ENCODE assay signal across 8 mouse cellular contexts in the genomic region with DNA sequence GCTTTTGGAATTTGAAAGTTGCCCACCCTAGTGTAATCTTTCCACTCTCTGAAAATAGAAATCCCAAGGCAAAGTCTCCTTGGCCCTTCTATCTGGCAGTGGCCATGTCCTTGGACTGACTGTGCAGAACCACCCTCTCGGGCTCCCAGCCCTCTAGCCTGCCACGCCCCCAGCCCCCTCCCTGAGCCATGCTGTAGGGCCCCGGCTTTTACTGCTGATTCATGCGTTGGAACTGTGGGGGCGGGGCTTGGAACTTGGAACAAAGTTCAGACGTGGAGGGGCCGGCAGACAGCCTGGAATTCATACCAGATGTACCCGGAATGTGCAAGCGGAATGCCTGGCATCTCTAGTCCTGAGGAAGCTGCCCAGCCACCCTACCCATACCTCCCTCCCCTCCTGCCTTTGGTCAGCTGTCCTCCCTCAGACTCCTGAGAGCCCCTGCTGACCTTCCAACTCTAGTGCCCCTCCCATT. TPM values are rescaled to one million over a fixed set of nuclear protein-coding genes. Genes with fewer than 3 reads are reported as not detected.
DNase-seq lines count a peak whose midpoint lies in the region; ATAC-seq lines count a peak whose summit lies in the region.

No protein-coding gene starts in this region.

- peak; percentile 98 for DNase-seq in adrenal gland, adult (ENCODE audit: inconsistent age in 2 of 2, low spot score in 1 of 2)
- peak; percentile 75 to 78 for DNase-seq in cerebellum, postnatal 10 days
- DNase-seq in gastrocnemius, adult 8-10 months (ENCODE audit: low spot score in 2 of 2) = peak; percentile 87 to 94
- DNase-seq in limb, embryonic 10.5 days (ENCODE audit: low spot score) = peak; percentile 89
- DNase-seq in midbrain, embryonic 11.5 days (ENCODE audit: low spot score, missing footprints) = peak; percentile 87
- DNase-seq in spleen, adult 18-20 months = peak; percentile 44 to 52

- H3K9me3 ChIP-seq in hindbrain, embryonic 16.5 days (ENCODE audit: control insufficient read depth, low read length) = no peaks in the 10 kb centered on the region
- no peaks in the 10 kb centered on the region for H3K9me3 ChIP-seq in limb, embryonic 10.5 days (replicated peaks)
- H3K9me3 ChIP-seq in midbrain, embryonic 11.5 days (ENCODE audit: control insufficient read depth, low read length) = no peaks in the 10 kb centered on the region

- H3K27me3 ChIP-seq in hindbrain, embryonic 16.5 days (replicated peaks; ENCODE audit: control insufficient read depth, insufficient read depth, low read length) = no peaks in the 10 kb centered on the region
- H3K27me3 ChIP-seq in limb, embryonic 10.5 days (ENCODE audit: low read depth, poor library complexity, severe bottlenecking) = no peaks in the 10 kb centered on the region
- H3K27me3 ChIP-seq in midbrain, embryonic 11.5 days (ENCODE audit: control insufficient read depth, insufficient read depth, low read length) = no peaks in the 10 kb centered on the region

- peak overlapping the region; percentile 86; the same call in 1 of the 2 replicates for H3K9ac ChIP-seq in hindbrain, embryonic 16.5 days (ENCODE audit: low read depth, low read length)
- H3K9ac ChIP-seq in midbrain, embryonic 11.5 days (ENCODE audit: low read length) = no peak overlapping the region; the same call in 1 of the 2 replicates

- H3K4me2 ChIP-seq in hindbrain, embryonic 16.5 days (ENCODE audit: low read length) = peak overlapping the region; percentile 78
- peak overlapping the region; percentile 69 for H3K4me2 ChIP-seq in midbrain, embryonic 11.5 days

- ATAC-seq in hindbrain, embryonic 16.5 days = no peak
- ATAC-seq in midbrain, embryonic 11.5 days (ENCODE audit: low FRiP score) = no peak
- ATAC-seq in inflammation-experienced regulatory T-cells, adult 6 months = no peak

- WGBS in hindbrain, embryonic 16.5 days = 4% methylated on average over 9 of the region's 9 CpGs
- WGBS in limb, embryonic 10.5 days = 0% methylated on average over 9 of the region's 9 CpGs
- WGBS in midbrain, embryonic 11.5 days = 9% methylated on average over 9 of the region's 9 CpGs

- no peak overlapping the region; the same call in 1 of the 2 replicates for H3K27ac ChIP-seq in hindbrain, embryonic 16.5 days (ENCODE audit: low read depth, low read length)
- H3K27ac ChIP-seq in limb, embryonic 10.5 days = peak overlapping the region; percentile 86
- no peak overlapping the region for H3K27ac ChIP-seq in midbrain, embryonic 11.5 days (ENCODE audit: low read depth, low read length)

- H3K4me1 ChIP-seq in hindbrain, embryonic 16.5 days (ENCODE audit: control insufficient read depth, insufficient read depth, low read depth, low read length) = peaks cover 24% of the 10 kb centered on the region
- peaks cover 43% of the 10 kb centered on the region for H3K4me1 ChIP-seq in limb, embryonic 10.5 days
- H3K4me1 ChIP-seq in midbrain, embryonic 11.5 days (ENCODE audit: control insufficient read depth, insufficient read depth, low read length) = peaks cover 17% of the 10 kb centered on the region

- H3K36me3 ChIP-seq in hindbrain, embryonic 16.5 days (ENCODE audit: control insufficient read depth, insufficient read depth, low read length) = peaks cover 10% of the 10 kb centered on the region
- H3K36me3 ChIP-seq in limb, embryonic 10.5 days = peaks cover 12% of the 10 kb centered on the region; the same call in 1 of the 2 replicates
- no peaks in the 10 kb centered on the region for H3K36me3 ChIP-seq in midbrain, embryonic 11.5 days (ENCODE audit: control insufficient read depth, insufficient read depth, low read length)

- peak overlapping the region; percentile 86 for H3K4me3 ChIP-seq in hindbrain, embryonic 16.5 days (ENCODE audit: low read length)
- peak overlapping the region; percentile 69 for H3K4me3 ChIP-seq in limb, embryonic 10.5 days
- no peak overlapping the region for H3K4me3 ChIP-seq in midbrain, embryonic 11.5 days (ENCODE audit: low read depth, low read length)

RNA-seq across cellular contexts. Expression of a gene that starts 1.4 kb away (rescaled TPM):
- total RNA-seq in gastrocnemius, adult 8-10 months (2022) = 1 to 10 TPM; 1.9 to 2.9 (median 2.4) TPM
- polyA plus RNA-seq in hindbrain, embryonic 16.5 days (2015; fragmentation: Nextera tagmentation; extraction: Ambion mirVana) = 2.0 and 2.9 TPM in 2 replicates
- polyA plus RNA-seq in limb, embryonic 10.5 days (2016; fragmentation: Nextera tagmentation; extraction: Ambion mirVana) = 9.2 and 9.8 TPM in 2 replicates
- 7.6 and 8.9 TPM in 2 replicates for polyA plus RNA-seq in midbrain, embryonic 11.5 days (2014; fragmentation: Nextera tagmentation; extraction: Ambion mirVana)
- 10 to 100 TPM in 2 of 3 experiments, 1 to 10 TPM in 1; 10.0 to 23.2 (median 21.3) TPM for polyA plus RNA-seq in inflammation-experienced regulatory T-cells, adult 6 months (2017; shearing (Covaris generic))

RNA-seq across cellular contexts. Expression of a gene that starts 8.4 kb away (rescaled TPM):
- total RNA-seq in gastrocnemius, adult 8-10 months (2022) = 1 to 10 TPM; 5.2 to 7.0 (median 6.2) TPM
- polyA plus RNA-seq in hindbrain, embryonic 16.5 days (2015; fragmentation: Nextera tagmentation; extraction: Ambion mirVana) = 6.1 and 8.1 TPM in 2 replicates
- 5.6 and 6.6 TPM in 2 replicates for polyA plus RNA-seq in limb, embryonic 10.5 days (2016; fragmentation: Nextera tagmentation; extraction: Ambion mirVana)
- polyA plus RNA-seq in midbrain, embryonic 11.5 days (2014; fragmentation: Nextera tagmentation; extraction: Ambion mirVana) = 2.8 and 3.9 TPM in 2 replicates
- 1 to 10 TPM; 5.1 to 7.9 (median 5.2) TPM for polyA plus RNA-seq in inflammation-experienced regulatory T-cells, adult 6 months (2017; shearing (Covaris generic))

RNA-seq across cellular contexts. Expression of a gene that starts 23.5 kb away (rescaled TPM):
- under 1 TPM in 1 of 4 experiments, not detected in 3; 0.38 TPM for total RNA-seq in gastrocnemius, adult 8-10 months (2022)
- 0.06 TPM in 1 of 2 replicates, not detected in the other for polyA plus RNA-seq in hindbrain, embryonic 16.5 days (2015; fragmentation: Nextera tagmentation; extraction: Ambion mirVana)
- 0.36 TPM in 1 of 2 replicates, not detected in the other for polyA plus RNA-seq in limb, embryonic 10.5 days (2016; fragmentation: Nextera tagmentation; extraction: Ambion mirVana)
- polyA plus RNA-seq in midbrain, embryonic 11.5 days (2014; fragmentation: Nextera tagmentation; extraction: Ambion mirVana) = not detected in 2 replicates
- not detected for polyA plus RNA-seq in inflammation-experienced regulatory T-cells, adult 6 months (2017; shearing (Covaris generic))

RNA-seq across cellular contexts. Expression of a gene that starts 23.7 kb away (rescaled TPM):
- total RNA-seq in gastrocnemius, adult 8-10 months (2022) = 10 to 100 TPM; 73.7 to 90.1 (median 78.3) TPM
- 38.8 and 41.9 TPM in 2 replicates for polyA plus RNA-seq in hindbrain, embryonic 16.5 days (2015; fragmentation: Nextera tagmentation; extraction: Ambion mirVana)
- 81.7 and 82.6 TPM in 2 replicates for polyA plus RNA-seq in limb, embryonic 10.5 days (2016; fragmentation: Nextera tagmentation; extraction: Ambion mirVana)
- 94.9 and 100.0 TPM in 2 replicates for polyA plus RNA-seq in midbrain, embryonic 11.5 days (2014; fragmentation: Nextera tagmentation; extraction: Ambion mirVana)
- polyA plus RNA-seq in inflammation-experienced regulatory T-cells, adult 6 months (2017; shearing (Covaris generic)) = 10 to 100 TPM; 37.6 to 48.7 (median 43.8) TPM

RNA-seq across cellular contexts. Expression of a gene that starts 40.4 kb away (rescaled TPM):
- total RNA-seq in gastrocnemius, adult 8-10 months (2022) = 10 to 100 TPM; 21.1 to 74.1 (median 37.8) TPM
- 45.4 and 53.2 TPM in 2 replicates for polyA plus RNA-seq in hindbrain, embryonic 16.5 days (2015; fragmentation: Nextera tagmentation; extraction: Ambion mirVana)
- 214 and 217 TPM in 2 replicates for polyA plus RNA-seq in limb, embryonic 10.5 days (2016; fragmentation: Nextera tagmentation; extraction: Ambion mirVana)
- polyA plus RNA-seq in midbrain, embryonic 11.5 days (2014; fragmentation: Nextera tagmentation; extraction: Ambion mirVana) = 56.2 and 58.2 TPM in 2 replicates
- 1 to 10 TPM; 3.3 to 5.0 (median 4.9) TPM for polyA plus RNA-seq in inflammation-experienced regulatory T-cells, adult 6 months (2017; shearing (Covaris generic))

Comparison
In these comparisons a context has a peak if more than half of its experiments do, and no peak if none do; other contexts are left out.
1. DNase-seq: peak in every context shown above with its lines; median percentile 98 in adrenal gland, adult; 90 in gastrocnemius, adult 8-10 months; 89 in limb, embryonic 10.5 days; 87 in midbrain, embryonic 11.5 days; 76 in cerebellum, postnatal 10 days; 48 in spleen, adult 18-20 months.